Mouse (Mus musculus) erythroblast, embryonic 14.5 days (primary cell): Measurements from ENCODE around the gene Shroom1.

ENCODE experiments used
- GATA1 ChIP-seq: IDR thresholded peaks from 2 replicates; pipeline ENCODE4 v1.6.1; 2012; ENCODE audit warnings: low read length, inconsistent platforms, mixed read lengths
- TAL1 ChIP-seq: IDR thresholded peaks from 3 replicates; pipeline ENCODE4 v1.6.1; 2012; ENCODE audit warnings: low read length, inconsistent platforms, mixed read lengths

DNA sequence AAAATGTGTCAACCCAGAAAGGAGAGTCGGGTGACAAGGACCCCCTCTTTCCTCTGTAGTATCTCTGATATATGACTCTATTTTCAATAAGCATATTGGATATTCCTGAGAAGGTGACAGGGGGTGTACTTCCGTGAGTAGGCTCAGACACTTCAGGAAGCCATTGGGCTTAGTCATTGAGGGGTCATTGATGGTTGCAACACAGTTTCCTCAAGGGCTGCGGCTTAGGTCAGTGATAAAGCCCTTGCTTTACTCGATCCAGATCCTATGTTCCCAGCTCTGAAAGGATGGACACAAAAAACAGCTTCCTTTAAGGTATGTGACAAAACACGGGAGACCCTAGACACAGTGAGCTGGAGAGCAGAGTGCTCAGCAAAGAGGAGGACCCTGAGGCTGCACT lies 46.7 kb downstream of the Shroom1 start:
- no peak for TF ChIP-seq GATA1
- TF ChIP-seq TAL1 = no peak
